Mouse (Mus musculus) neural tube, embryonic 15.5 days (tissue): ENCODE results near the gene Ift22. TPM values are rescaled to one million over a fixed set of nuclear protein-coding genes. Genes with fewer than 3 reads are reported as not detected.
A peak's percentile ranks its signal among the peaks of the same experiment; 100 is the strongest.

Experiments
- ATAC-seq: fragments of 200-750 bp; cut with Nextera tagmentation; 2 replicates; pipeline ENCODE4 v1.8.0; 2017; ENCODE audit warnings: mild to moderate bottlenecking, moderate TSS enrichment, moderate library complexity; ENCODE audit not compliant: low FRiP score
- H3K27ac ChIP-seq: fragments of 300-500 bp; sonication (generic); replicated peaks from 2 replicates; pipeline ENCODE4 v1.5.1; 2015; ENCODE audit warnings: mild to moderate bottlenecking, inconsistent platforms
- H3K27me3 ChIP-seq: fragments of 300-500 bp; sonication (generic); replicated peaks from 2 replicates; pipeline ENCODE4 v1.6.1; 2015; ENCODE audit warnings: inconsistent platforms
- H3K36me3 ChIP-seq: fragments of 300-500 bp; sonication (generic); 2 replicates; pipeline ENCODE4 v1.6.1; 2015; ENCODE audit warnings: inconsistent platforms
- H3K4me1 ChIP-seq: fragments of 300-500 bp; sonication (generic); 2 replicates; pipeline ENCODE4 v1.6.1; 2015; ENCODE audit warnings: inconsistent platforms
- H3K4me2 ChIP-seq: fragments of 300-500 bp; sonication (generic); 2 replicates; pipeline ENCODE4 v1.6.1; 2015; ENCODE audit warnings: inconsistent platforms, mild to moderate bottlenecking, moderate library complexity
- H3K4me3 ChIP-seq: fragments of 300-500 bp; sonication (generic); replicated peaks from 2 replicates; pipeline ENCODE4 v1.5.1; 2015; ENCODE audit warnings: mild to moderate bottlenecking, inconsistent platforms
- H3K9ac ChIP-seq: fragments of 300-500 bp; sonication (generic); replicated peaks from 2 replicates; pipeline ENCODE4 v1.6.1; 2015; ENCODE audit warnings: mild to moderate bottlenecking, inconsistent platforms
- H3K9me3 ChIP-seq: fragments of 300-500 bp; sonication (generic); replicated peaks from 2 replicates; pipeline ENCODE4 v1.6.1; 2016; ENCODE audit warnings: inconsistent platforms
- WGBS: fragments of 180-500 bp; shearing (Covaris S2); methylation state at CpG from one replicate; pipeline ENCODE4 v1.1.7; 2015; ENCODE audit warnings: mixed read lengths; 5-methylcytosine and 5-hydroxymethylcytosine counted together
- polyA plus RNA-seq: library from polyadenylated mRNA; unstranded; fragments of >200 nt; fragmentation: Nextera tagmentation; extraction: Ambion mirVana; gene quantifications from 2 replicates; pipeline ENCODE4 v1.2.1, GENCODE M21; 2015

Ift22 gene
- polyA plus RNA-seq, 1 experiment from 2014 or later = 115 TPM

DNA sequence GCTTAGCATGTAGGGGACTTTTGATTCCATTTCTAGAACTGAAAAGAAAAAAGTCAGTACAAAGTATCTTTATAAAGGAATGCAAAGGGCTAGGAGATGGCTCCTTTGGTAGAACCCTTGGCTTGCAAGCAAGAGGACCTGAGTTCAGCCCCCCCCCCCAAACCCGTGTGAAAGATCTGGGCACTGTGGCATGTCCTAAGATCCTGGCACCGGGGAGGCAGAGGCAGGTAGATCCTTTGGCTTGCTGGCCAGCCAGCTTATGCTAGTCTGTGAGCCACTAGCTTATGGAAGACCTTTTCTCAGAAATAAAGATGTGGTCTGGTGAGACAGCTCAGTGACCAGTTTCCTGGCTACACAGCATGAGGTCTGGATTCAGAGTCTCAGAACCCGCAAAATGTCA is 6.2 kb downstream of the Ift22 start:
- WGBS = 88% methylated on average over 3 of the region's 3 CpGs

DNA sequence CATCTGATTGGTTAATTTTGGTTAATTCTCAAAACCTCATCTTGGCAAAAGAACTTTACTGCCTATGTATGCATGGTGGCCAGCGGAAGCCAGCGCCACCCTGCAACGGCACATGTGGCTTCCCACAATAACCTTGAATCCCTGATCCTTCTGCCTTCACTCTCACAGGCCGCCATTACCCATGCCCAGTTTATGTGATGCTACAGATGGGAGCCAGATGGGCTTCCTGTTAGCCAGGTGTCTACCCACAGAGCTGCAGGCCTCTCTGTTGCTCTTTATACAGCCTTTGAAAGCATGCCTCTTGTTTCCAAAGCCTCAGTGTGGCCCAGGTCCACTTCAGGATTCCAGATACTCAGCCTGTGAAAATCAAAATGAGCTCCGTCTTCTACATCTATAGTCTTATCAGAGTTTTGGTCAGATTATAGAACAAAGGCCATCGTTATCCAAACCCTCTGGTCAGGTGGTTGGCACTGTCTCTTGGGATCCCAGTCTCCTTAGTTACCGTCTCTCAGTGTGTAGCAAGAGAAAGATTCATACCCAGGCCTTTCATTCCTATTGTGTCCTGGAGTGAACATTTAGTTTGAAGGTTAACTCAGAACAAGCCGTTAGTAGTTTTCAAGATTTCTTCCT is 9.8 kb downstream of the Ift22 start:
- no peak for ATAC-seq
- Histone ChIP-seq H3K27me3 (no peaks in the 10 kb centered on the region), H3K27ac (no peak overlapping the region), H3K36me3 (peaks cover 18% of the 10 kb centered on the region), H3K4me2 (no peak overlapping the region), H3K4me1 (peaks cover 6% of the 10 kb centered on the region), H3K9me3 (no peaks in the 10 kb centered on the region), H3K4me3 (no peak overlapping the region), H3K9ac (no peak overlapping the region)
- 95% methylated on average over 8 of the region's 8 CpGs for WGBS

More for the DNA sequence above, 6.2 kb downstream of the Ift22 start:
- Histone ChIP-seq H3K4me2 (no peak overlapping the region), H3K27me3 (no peaks in the 10 kb centered on the region), H3K27ac (no peak overlapping the region), H3K36me3 (peaks cover 40% of the 10 kb centered on the region), H3K9ac (no peak overlapping the region), H3K4me3 (no peak overlapping the region), H3K9me3 (no peaks in the 10 kb centered on the region), H3K4me1 (peaks cover 7% of the 10 kb centered on the region)
- no peak for ATAC-seq

- 3% methylated on average over 38 of the region's 38 CpGs for WGBS
- Histone ChIP-seq H3K9ac (peak overlapping the region; percentile 74), H3K27ac (peak overlapping the region; percentile 80), H3K4me2 (peak overlapping the region; percentile 82), H3K27me3 (no peaks in the 10 kb centered on the region), H3K36me3 (peaks cover 7% of the 10 kb centered on the region; the same call in 1 of the 2 replicates), H3K9me3 (no peaks in the 10 kb centered on the region), H3K4me1 (peaks cover 6% of the 10 kb centered on the region), H3K4me3 (peak overlapping the region; percentile 72)
- ATAC-seq = peak; percentile 91
Measured at GRCm38 (mm10) chr5:136918655-136919472, 10.9 kb downstream of the Ift22 start.

DNA sequence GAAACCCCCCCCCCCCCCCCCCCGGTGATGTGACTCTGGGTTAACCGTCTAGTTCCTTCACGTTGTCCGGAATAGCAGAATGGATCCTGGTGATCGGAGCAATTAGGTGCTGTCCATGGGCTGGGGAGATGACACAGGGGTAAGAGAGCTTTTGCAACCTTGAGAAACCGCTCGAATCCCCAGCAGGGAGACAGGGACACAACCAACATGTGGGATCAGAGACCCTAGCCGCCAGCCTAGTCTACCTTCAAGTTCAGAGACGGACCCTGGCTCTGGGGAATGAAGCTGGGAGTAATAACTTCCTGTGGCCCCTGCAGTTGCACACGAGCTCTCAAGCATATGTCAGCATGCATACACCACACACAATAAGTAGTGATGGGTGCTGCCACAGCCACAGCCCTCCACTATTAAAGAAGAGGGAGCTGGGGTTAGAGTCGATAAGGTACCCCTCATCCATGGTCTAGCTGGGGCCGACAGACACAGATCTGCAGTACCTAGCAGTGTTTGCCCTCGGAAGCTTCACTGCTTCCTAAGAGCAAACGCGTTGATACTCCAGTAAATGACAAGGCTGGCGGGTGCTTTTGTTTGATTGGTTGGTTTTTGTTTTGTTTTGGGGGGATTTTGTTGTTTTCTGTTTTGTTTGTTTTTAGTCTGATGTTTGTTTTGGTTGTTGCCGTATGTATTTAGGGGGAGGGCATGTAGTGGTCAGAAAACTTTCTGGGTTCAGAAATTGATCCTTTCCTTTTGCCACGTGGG is 11.8 kb downstream of the Ift22 start:
- Histone ChIP-seq H3K4me2 (peak overlapping the region; percentile 82), H3K27ac (peak overlapping the region; percentile 80; the same call in 1 of the 2 replicates), H3K4me3 (peak overlapping the region; percentile 72), H3K36me3 (no peaks in the 10 kb centered on the region), H3K9ac (peak overlapping the region; percentile 74), H3K9me3 (no peaks in the 10 kb centered on the region), H3K27me3 (no peaks in the 10 kb centered on the region), H3K4me1 (peaks cover 6% of the 10 kb centered on the region)
- WGBS = 21% methylated on average over 18 of the region's 18 CpGs
- peak; percentile 18 for ATAC-seq

DNA sequence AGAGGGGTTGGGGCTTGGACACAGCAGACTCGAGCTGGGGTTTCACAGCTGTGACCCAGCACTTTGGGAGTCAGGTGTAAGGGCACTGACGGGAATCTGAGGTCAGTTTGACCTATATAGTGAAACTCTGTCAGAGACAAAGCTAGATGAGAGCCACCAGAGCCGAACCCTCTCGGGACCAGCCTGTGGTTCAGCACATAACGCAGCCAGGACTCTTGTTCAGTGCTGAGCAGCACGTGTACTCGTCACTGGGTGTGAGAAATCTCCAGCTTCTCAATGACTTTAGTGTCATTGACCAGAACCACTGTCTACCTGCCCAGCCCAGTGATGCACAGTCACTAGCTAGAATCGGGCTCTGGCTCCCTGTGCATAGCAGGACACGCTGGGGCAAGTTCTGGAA is 14.9 kb downstream of the Ift22 start:
- H3K9ac ChIP-seq = no peak overlapping the region
- H3K27ac ChIP-seq = no peak overlapping the region
- ATAC-seq = no peak
- H3K36me3 ChIP-seq = peaks cover 9% of the 10 kb centered on the region
- H3K9me3 ChIP-seq = no peaks in the 10 kb centered on the region
- WGBS = 83% methylated on average over 9 of the region's 9 CpGs
- peaks cover 6% of the 10 kb centered on the region for H3K4me1 ChIP-seq
- no peak overlapping the region for H3K4me2 ChIP-seq
- H3K27me3 ChIP-seq = no peaks in the 10 kb centered on the region
- no peak overlapping the region for H3K4me3 ChIP-seq

- Histone ChIP-seq H3K4me1 (peaks cover 6% of the 10 kb centered on the region), H3K27ac (no peak overlapping the region), H3K9ac (no peak overlapping the region), H3K4me3 (no peak overlapping the region), H3K9me3 (no peaks in the 10 kb centered on the region), H3K27me3 (no peaks in the 10 kb centered on the region), H3K36me3 (peaks cover 9% of the 10 kb centered on the region), H3K4me2 (no peak overlapping the region)
- 76% methylated on average over 7 of the region's 7 CpGs for WGBS
- ATAC-seq = no peak
Measured at GRCm38 (mm10) chr5:136923751-136924478, 16.0 kb downstream of the Ift22 start.

- Histone ChIP-seq H3K36me3 (peaks cover 9% of the 10 kb centered on the region), H3K27ac (no peak overlapping the region), H3K9ac (0 out of 2 replicates have a peak overlapping the region, but pooled peaks have one; percentile 32), H3K4me1 (peaks cover 4% of the 10 kb centered on the region; the same call in 1 of the 2 replicates), H3K4me3 (no peak overlapping the region), H3K9me3 (no peaks in the 10 kb centered on the region), H3K4me2 (no peak overlapping the region), H3K27me3 (no peaks in the 10 kb centered on the region)
- whole genome bisulfite sequencing = 23% methylated on average over 4 of the region's 4 CpGs
- peak; percentile 61 for ATAC-seq
Measured at GRCm38 (mm10) chr5:136929073-136929472, 21.1 kb downstream of the Ift22 start.

GRCm38 (mm10) chr5:136931896-136932295 is 23.9 kb downstream of the Ift22 start:
- no peak overlapping the region for H3K27ac ChIP-seq
- H3K27me3 ChIP-seq = no peaks in the 10 kb centered on the region
- H3K4me1 ChIP-seq = peaks cover 4% of the 10 kb centered on the region; the same call in 1 of the 2 replicates
- H3K9me3 ChIP-seq = no peaks in the 10 kb centered on the region
- H3K4me2 ChIP-seq = no peak overlapping the region
- H3K36me3 ChIP-seq = peaks cover 2% of the 10 kb centered on the region
- no peak overlapping the region for H3K9ac ChIP-seq
- ATAC-seq = no peak
- WGBS = 64% methylated on average over 14 of the region's 14 CpGs
- no peak overlapping the region for H3K4me3 ChIP-seq

- no peak for ATAC-seq
- H3K4me1 ChIP-seq = peaks cover 4% of the 10 kb centered on the region; the same call in 1 of the 2 replicates
- no peak overlapping the region for H3K9ac ChIP-seq
- H3K27ac ChIP-seq = no peak overlapping the region
- no peaks in the 10 kb centered on the region for H3K27me3 ChIP-seq
- no peaks in the 10 kb centered on the region for H3K9me3 ChIP-seq
- WGBS = 88% methylated on average over 5 of the region's 5 CpGs
- H3K4me3 ChIP-seq = no peak overlapping the region
- no peak overlapping the region for H3K4me2 ChIP-seq
- no peaks in the 10 kb centered on the region for H3K36me3 ChIP-seq
Measured at GRCm38 (mm10) chr5:136932956-136933355, 25.0 kb downstream of the Ift22 start.

DNA sequence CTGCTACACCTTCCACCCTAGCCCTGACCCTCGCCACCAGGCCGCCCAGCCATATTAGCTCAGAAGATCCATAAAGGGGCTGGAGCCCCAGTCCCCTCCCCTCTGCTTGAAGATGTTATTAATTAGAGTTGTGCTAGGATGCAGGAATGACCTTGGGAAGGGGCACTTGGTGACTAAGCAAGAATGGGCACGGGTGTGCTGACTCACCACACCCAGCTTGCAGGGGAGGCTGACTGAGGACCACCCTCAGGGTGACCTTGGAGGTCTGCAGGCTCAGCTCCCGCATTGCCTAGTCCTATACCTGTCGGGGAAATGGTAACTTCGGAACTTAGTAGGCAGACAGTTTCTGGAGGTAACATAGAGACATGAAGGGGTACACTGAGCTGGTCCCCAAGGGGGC is 26.0 kb downstream of the Ift22 start:
- no peak overlapping the region for H3K9ac ChIP-seq
- no peaks in the 10 kb centered on the region for H3K36me3 ChIP-seq
- H3K4me2 ChIP-seq = no peak overlapping the region
- no peak overlapping the region for H3K27ac ChIP-seq
- ATAC-seq = no peak
- H3K9me3 ChIP-seq = no peaks in the 10 kb centered on the region
- no peak overlapping the region for H3K4me3 ChIP-seq
- 89% methylated on average over 6 of the region's 6 CpGs for WGBS
- H3K4me1 ChIP-seq = peaks cover 4% of the 10 kb centered on the region; the same call in 1 of the 2 replicates
- H3K27me3 ChIP-seq = no peaks in the 10 kb centered on the region
